Mouse (Mus musculus): ENCODE results near the gene Naaladl2. TPM values are rescaled to one million over a fixed set of nuclear protein-coding genes. Genes with fewer than 3 reads are reported as not detected.

Gene Naaladl2
- not detected for total RNA-seq (2023)

GRCm38 (mm10) chr3:25143555-25144311 is at the start of gene Naaladl2:
Naaladl2 (minus strand) TSS chr3:25144261.

